Mouse (Mus musculus) midbrain, embryonic 11.5 days (tissue): ENCODE results near the gene Inpp5e. TPM values are rescaled to one million over a fixed set of nuclear protein-coding genes. Genes with fewer than 3 reads are reported as not detected.
A peak's percentile ranks its signal among the peaks of the same experiment; 100 is the strongest.

Experiments used
- ATAC-seq: fragments of 200-750 bp; cut with Nextera tagmentation; 2 replicates; pipeline ENCODE4 v1.8.0; 2017; ENCODE audit warnings: moderate TSS enrichment, moderate library complexity; ENCODE audit not compliant: low FRiP score
- DNase-seq: peaks from one replicate; pipeline ENCODE4 v3.0.0; 2015; ENCODE audit warnings: low spot score; ENCODE audit errors: missing footprints
- H3K27ac ChIP-seq: fragments of 300-500 bp; sonication (generic); 2 replicates; pipeline ENCODE4 v1.5.1; 2014; ENCODE audit warnings: low read depth, low read length
- H3K27me3 ChIP-seq: fragments of 300-500 bp; sonication (generic); 2 replicates; pipeline ENCODE4 v1.6.1; 2014; ENCODE audit warnings: mild to moderate bottlenecking, low read length, moderate library complexity, mixed read lengths; ENCODE audit not compliant: control insufficient read depth, insufficient read depth
- H3K36me3 ChIP-seq: fragments of 300-500 bp; sonication (generic); 2 replicates; pipeline ENCODE4 v1.6.1; 2014; ENCODE audit warnings: mild to moderate bottlenecking, low read length, moderate library complexity, mixed read lengths; ENCODE audit not compliant: control insufficient read depth, insufficient read depth
- H3K4me1 ChIP-seq: fragments of 300-500 bp; sonication (generic); 2 replicates; pipeline ENCODE4 v1.6.1; 2014; ENCODE audit warnings: low read length; ENCODE audit not compliant: control insufficient read depth, insufficient read depth
- H3K4me2 ChIP-seq: fragments of 300-500 bp; sonication (generic); 2 replicates; pipeline ENCODE4 v1.6.1; 2014; ENCODE audit warnings: mild to moderate bottlenecking, moderate library complexity
- H3K4me3 ChIP-seq: fragments of 300-500 bp; sonication (generic); 2 replicates; pipeline ENCODE4 v1.5.1; 2014; ENCODE audit warnings: low read depth, low read length
- H3K9ac ChIP-seq: fragments of 300-500 bp; sonication (generic); 2 replicates; pipeline ENCODE4 v1.6.1; 2014; ENCODE audit warnings: low read length
- H3K9me3 ChIP-seq: fragments of 300-500 bp; sonication (generic); 2 replicates; pipeline ENCODE4 v1.6.1; 2016; ENCODE audit warnings: low read length; ENCODE audit not compliant: control insufficient read depth
- WGBS: fragments of 180-500 bp; shearing (Covaris S2); extraction: QIAGEN DNeasy Blood & Tissue Kit; methylation state at CpG from one replicate; pipeline ENCODE4 v1.1.7; 2014; 5-methylcytosine and 5-hydroxymethylcytosine counted together
- polyA plus RNA-seq: library from polyadenylated mRNA; unstranded; fragments of >200 nt; fragmentation: Nextera tagmentation; extraction: Ambion mirVana; gene quantifications from 2 replicates; pipeline ENCODE4 v1.2.1, GENCODE M21; 2014

Inpp5e gene
- polyA plus RNA-seq, 1 experiment from 2014 or later: 23.3 TPM

DNA sequence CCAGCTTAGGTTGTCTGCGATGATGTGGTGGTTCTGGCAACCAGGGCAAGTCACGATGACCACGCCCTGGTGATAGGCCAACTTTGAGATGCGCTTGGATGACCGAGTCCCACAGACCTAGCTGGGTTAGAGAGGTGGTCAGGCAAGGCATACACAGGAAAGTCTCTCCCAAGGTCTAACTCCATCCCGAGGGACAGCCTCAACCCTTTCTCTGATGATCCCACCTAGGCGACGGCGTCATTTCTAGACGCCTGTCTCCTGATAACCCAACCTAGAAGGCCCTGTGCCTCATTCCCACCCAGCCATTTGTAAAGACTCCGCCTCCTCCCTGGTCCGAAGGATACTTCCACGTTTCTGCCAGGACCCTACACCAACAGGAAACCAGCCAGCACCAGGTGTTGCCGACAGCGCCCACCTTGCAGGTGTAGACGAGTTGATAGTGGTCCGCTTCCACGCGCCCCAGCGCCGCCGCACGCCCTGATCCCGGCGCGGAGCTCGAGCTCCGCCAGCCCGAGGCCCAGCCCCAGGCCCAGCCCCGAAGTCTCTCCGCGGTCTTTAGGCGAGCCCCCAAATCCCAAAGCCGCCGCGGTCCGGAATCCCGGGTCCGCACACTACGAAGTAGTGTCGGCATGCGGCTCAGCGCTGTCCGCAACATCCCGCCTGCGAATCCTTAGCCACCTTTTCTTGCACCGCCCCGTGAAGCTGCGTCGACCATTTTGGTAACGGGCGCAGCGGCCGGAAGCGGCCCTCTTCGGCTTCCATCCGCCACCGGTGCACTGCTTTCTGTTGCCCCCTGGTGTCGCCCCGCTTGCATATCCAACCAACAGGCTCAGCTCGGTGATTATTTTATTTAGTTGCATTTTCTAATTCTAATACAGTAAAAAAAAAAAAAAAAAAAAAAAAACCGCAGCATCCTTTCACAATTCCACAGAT is 57.4 kb downstream of the Inpp5e start, which contains the start of gene Dnlz:
Gene Dnlz, minus strand, starts transcription at position 753 of the 933 bp plus-strand sequence.
- peaks cover 5% of the 10 kb centered on the region; the same call in 1 of the 2 replicates for H3K36me3 ChIP-seq
- no peaks in the 10 kb centered on the region for H3K27me3 ChIP-seq
- peak within 1 kb of the TSS; percentile 63 for H3K27ac ChIP-seq
- 2% methylated on average over 62 of the region's 62 CpGs for WGBS
- peaks cover 15% of the 10 kb centered on the region for H3K4me1 ChIP-seq
- peak; percentile 79 for ATAC-seq
- H3K9me3 ChIP-seq: no peaks in the 10 kb centered on the region
- peak within 1 kb of the TSS; percentile 96 for H3K9ac ChIP-seq
- peak within 1 kb of the TSS; percentile 83 for H3K4me2 ChIP-seq
- DNase-seq: peak; percentile 99
- H3K4me3 ChIP-seq: peak within 1 kb of the TSS; percentile 87

- Histone ChIP-seq H3K4me1 (peaks cover 15% of the 10 kb centered on the region), H3K9ac (no peak overlapping the region), H3K4me3 (no peak overlapping the region), H3K27me3 (no peaks in the 10 kb centered on the region), H3K9me3 (no peaks in the 10 kb centered on the region), H3K4me2 (no peak overlapping the region), H3K36me3 (peaks cover 11% of the 10 kb centered on the region), H3K27ac (no peak overlapping the region)
- ATAC-seq: no peak
- no peak for DNase-seq
- WGBS: 87% methylated on average over 6 of the region's 6 CpGs
Measured at GRCm38 (mm10) chr2:26348241-26348640, 60.8 kb downstream of the Inpp5e start.

Other genes starting within 250 kb of the Inpp5e start
- gene Lhx3, start 200.9 kb downstream of the Inpp5e start, polyA plus RNA-seq: 0.10 and 0.30 TPM in 2 replicates
- gene Qsox2, start 171.7 kb downstream of the Inpp5e start, polyA plus RNA-seq: 18.2 and 18.4 TPM in 2 replicates
- gene Ccdc187, start 114.6 kb downstream of the Inpp5e start, polyA plus RNA-seq: 0.05 and 0.10 TPM in 2 replicates
- gene Gpsm1, start 93.7 kb downstream of the Inpp5e start, polyA plus RNA-seq: 46.2 and 53.3 TPM in 2 replicates
- 29.5 and 35.0 TPM in 2 replicates for gene Dnlz, start 57.1 kb downstream of the Inpp5e start, polyA plus RNA-seq
- 0.99 and 1.1 TPM in 2 replicates for gene Card9, start 48.3 kb downstream of the Inpp5e start, polyA plus RNA-seq
- 22.3 and 22.5 TPM in 2 replicates for gene Snapc4, start 28.6 kb downstream of the Inpp5e start, polyA plus RNA-seq
- gene Entr1, start 19.9 kb downstream of the Inpp5e start, polyA plus RNA-seq: 115 and 119 TPM in 2 replicates
- gene Pmpca, start 19.9 kb downstream of the Inpp5e start, polyA plus RNA-seq: 110 and 118 TPM in 2 replicates
- 28.2 and 29.8 TPM in 2 replicates for gene Sec16a, start 36.0 kb upstream of the Inpp5e start, polyA plus RNA-seq
- 40.8 and 47.5 TPM in 2 replicates for gene Notch1, start 107.5 kb upstream of the Inpp5e start, polyA plus RNA-seq
- 52.6 and 58.3 TPM in 2 replicates for gene Egfl7, start 170.8 kb upstream of the Inpp5e start, polyA plus RNA-seq
- gene Gm20532, start 177.4 kb upstream of the Inpp5e start, polyA plus RNA-seq: not detected in 2 replicates
- 8.2 TPM in 2 replicates for gene Agpat2, start 195.2 kb upstream of the Inpp5e start, polyA plus RNA-seq
- 42.9 and 47.4 TPM in 2 replicates for gene Fam69b, start 219.3 kb upstream of the Inpp5e start, polyA plus RNA-seq